Mouse (Mus musculus) kidney, postnatal 0 days (tissue): ENCODE results near the gene Tenm4. TPM values are rescaled to one million over a fixed set of nuclear protein-coding genes. Genes with fewer than 3 reads are reported as not detected.

Source experiments
- ATAC-seq: fragments of 200-750 bp; cut with Nextera tagmentation; replicated peaks from 2 replicates; pipeline ENCODE4 v1.8.0; 2017; ENCODE audit warnings: low read depth, moderate number of reproducible peaks, moderate TSS enrichment, moderate library complexity; ENCODE audit not compliant: low FRiP score
- DNase-seq: peaks from one replicate; pipeline ENCODE4 v3.0.0-alpha.2; 2016; ENCODE audit warnings: low spot score
- H3K27ac ChIP-seq: fragments of 300-500 bp; sonication (generic); 2 replicates; pipeline ENCODE4 v1.5.1; 2014; ENCODE audit warnings: mild to moderate bottlenecking
- H3K27me3 ChIP-seq: fragments of 300-500 bp; sonication (generic); 2 replicates; pipeline ENCODE4 v1.6.1; 2014; ENCODE audit warnings: low read length, mixed read lengths; ENCODE audit not compliant: insufficient read depth
- H3K36me3 ChIP-seq: fragments of 300-500 bp; sonication (generic); 2 replicates; pipeline ENCODE4 v1.6.1; 2014; ENCODE audit warnings: low read length, mixed read lengths; ENCODE audit not compliant: insufficient read depth
- H3K4me1 ChIP-seq: fragments of 300-500 bp; sonication (generic); replicated peaks from 2 replicates; pipeline ENCODE4 v1.6.1; 2014; ENCODE audit warnings: antibody characterized with exemption, low read length, mixed read lengths; ENCODE audit not compliant: insufficient read depth
- H3K4me2 ChIP-seq: fragments of 300-500 bp; sonication (generic); 2 replicates; pipeline ENCODE4 v1.6.1; 2014; ENCODE audit warnings: mild to moderate bottlenecking, low read length, moderate library complexity, mixed read lengths
- H3K4me3 ChIP-seq: fragments of 300-500 bp; sonication (generic); replicated peaks from 2 replicates; pipeline ENCODE4 v1.5.1; 2014; ENCODE audit warnings: low read depth, low read length
- H3K9ac ChIP-seq: fragments of 300-500 bp; sonication (generic); 2 replicates; pipeline ENCODE4 v1.6.1; 2014; ENCODE audit warnings: low read depth, low read length
- H3K9me3 ChIP-seq: fragments of 300-500 bp; sonication (generic); replicated peaks from 2 replicates; pipeline ENCODE4 v1.6.1; 2016; ENCODE audit warnings: low read length, inconsistent platforms, mixed read lengths
- CTCF ChIP-seq: IDR thresholded peaks from 2 replicates; pipeline ENCODE4 v1.5.1; 2016; ENCODE audit warnings: antibody characterized with exemption, low read depth, mild to moderate bottlenecking, moderate library complexity
- WGBS: fragments of 180-500 bp; shearing (Covaris S2); extraction: QIAGEN DNeasy Blood & Tissue Kit; methylation state at CpG from one replicate; pipeline ENCODE4 v1.1.7; 2014; 5-methylcytosine and 5-hydroxymethylcytosine counted together
- polyA plus RNA-seq: library from polyadenylated mRNA; unstranded; fragments of >200 nt; fragmentation: Nextera tagmentation; extraction: Ambion mirVana; gene quantifications from 2 replicates; pipeline ENCODE4 v1.2.1, GENCODE M21; 2015

Tenm4 gene
- polyA plus RNA-seq, 1 experiment from 2014 or later = 22.6 TPM

GRCm38 (mm10) chr7:96705307-96706129 lies 534.5 kb downstream of the Tenm4 start:
- no peak for ATAC-seq
- Histone ChIP-seq H3K36me3 (no peaks in the 10 kb centered on the region), H3K4me1 (no peaks in the 10 kb centered on the region), H3K9ac (no peak overlapping the region), H3K27me3 (no peaks in the 10 kb centered on the region), H3K27ac (no peak overlapping the region), H3K9me3 (no peaks in the 10 kb centered on the region), H3K4me2 (no peak overlapping the region), H3K4me3 (no peak overlapping the region)
- no peak for TF ChIP-seq CTCF
- DNase-seq = no peak
- 80% methylated on average over 8 of the region's 8 CpGs for whole genome bisulfite sequencing

- no peaks in the 10 kb centered on the region for H3K9me3 ChIP-seq
- no peak overlapping the region for H3K4me2 ChIP-seq
- TF ChIP-seq CTCF = no peak
- H3K27ac ChIP-seq = no peak overlapping the region
- WGBS = 90% methylated on average over 7 of the region's 7 CpGs
- no peak overlapping the region for H3K4me3 ChIP-seq
- H3K27me3 ChIP-seq = no peaks in the 10 kb centered on the region
- no peak for ATAC-seq
- no peak overlapping the region for H3K9ac ChIP-seq
- H3K36me3 ChIP-seq = no peaks in the 10 kb centered on the region
- DNase-seq = no peak
- no peaks in the 10 kb centered on the region for H3K4me1 ChIP-seq
Measured at GRCm38 (mm10) chr7:96706531-96706930, 535.5 kb downstream of the Tenm4 start.

- Histone ChIP-seq H3K9me3 (no peaks in the 10 kb centered on the region), H3K9ac (no peak overlapping the region), H3K27me3 (no peaks in the 10 kb centered on the region), H3K4me3 (no peak overlapping the region), H3K4me1 (no peaks in the 10 kb centered on the region), H3K27ac (no peak overlapping the region), H3K4me2 (no peak overlapping the region), H3K36me3 (no peaks in the 10 kb centered on the region)
- 93% methylated on average over 2 of the region's 2 CpGs for WGBS
- ATAC-seq (no peak), DNase-seq (no peak)
- no peak for TF ChIP-seq CTCF
Measured at GRCm38 (mm10) chr7:96707112-96707511, 536.1 kb downstream of the Tenm4 start.

GRCm38 (mm10) chr7:96708071-96708470 lies 537.0 kb downstream of the Tenm4 start:
- TF ChIP-seq CTCF = no peak
- 82% methylated on average over 5 of the region's 5 CpGs for WGBS
- no peaks in the 10 kb centered on the region for H3K27me3 ChIP-seq
- no peak for DNase-seq
- no peak overlapping the region for H3K4me2 ChIP-seq
- no peak for ATAC-seq
- no peak overlapping the region for H3K27ac ChIP-seq
- H3K9me3 ChIP-seq = no peaks in the 10 kb centered on the region
- no peak overlapping the region for H3K9ac ChIP-seq
- no peak overlapping the region for H3K4me3 ChIP-seq
- no peaks in the 10 kb centered on the region for H3K36me3 ChIP-seq
- no peaks in the 10 kb centered on the region for H3K4me1 ChIP-seq

GRCm38 (mm10) chr7:96708561-96708960 lies 537.5 kb downstream of the Tenm4 start:
- ATAC-seq (no peak), DNase-seq (no peak)
- Histone ChIP-seq H3K4me1 (no peaks in the 10 kb centered on the region), H3K27me3 (no peaks in the 10 kb centered on the region), H3K36me3 (no peaks in the 10 kb centered on the region), H3K4me3 (no peak overlapping the region), H3K27ac (no peak overlapping the region), H3K9me3 (no peaks in the 10 kb centered on the region), H3K9ac (no peak overlapping the region), H3K4me2 (no peak overlapping the region)
- WGBS = 84% methylated on average over 5 of the region's 5 CpGs
- no peak for TF ChIP-seq CTCF

- no peak overlapping the region for H3K4me2 ChIP-seq
- no peak overlapping the region for H3K4me3 ChIP-seq
- WGBS = 90% methylated on average over 8 of the region's 8 CpGs
- no peak overlapping the region for H3K27ac ChIP-seq
- no peaks in the 10 kb centered on the region for H3K36me3 ChIP-seq
- H3K9me3 ChIP-seq = no peaks in the 10 kb centered on the region
- H3K9ac ChIP-seq = no peak overlapping the region
- no peak for TF ChIP-seq CTCF
- ATAC-seq = no peak
- H3K4me1 ChIP-seq = no peaks in the 10 kb centered on the region
- DNase-seq = no peak
- no peaks in the 10 kb centered on the region for H3K27me3 ChIP-seq
Measured at GRCm38 (mm10) chr7:96708968-96709367, 537.9 kb downstream of the Tenm4 start.
